ENCODE assay signal across 1 mouse cellular context in the genomic region with DNA sequence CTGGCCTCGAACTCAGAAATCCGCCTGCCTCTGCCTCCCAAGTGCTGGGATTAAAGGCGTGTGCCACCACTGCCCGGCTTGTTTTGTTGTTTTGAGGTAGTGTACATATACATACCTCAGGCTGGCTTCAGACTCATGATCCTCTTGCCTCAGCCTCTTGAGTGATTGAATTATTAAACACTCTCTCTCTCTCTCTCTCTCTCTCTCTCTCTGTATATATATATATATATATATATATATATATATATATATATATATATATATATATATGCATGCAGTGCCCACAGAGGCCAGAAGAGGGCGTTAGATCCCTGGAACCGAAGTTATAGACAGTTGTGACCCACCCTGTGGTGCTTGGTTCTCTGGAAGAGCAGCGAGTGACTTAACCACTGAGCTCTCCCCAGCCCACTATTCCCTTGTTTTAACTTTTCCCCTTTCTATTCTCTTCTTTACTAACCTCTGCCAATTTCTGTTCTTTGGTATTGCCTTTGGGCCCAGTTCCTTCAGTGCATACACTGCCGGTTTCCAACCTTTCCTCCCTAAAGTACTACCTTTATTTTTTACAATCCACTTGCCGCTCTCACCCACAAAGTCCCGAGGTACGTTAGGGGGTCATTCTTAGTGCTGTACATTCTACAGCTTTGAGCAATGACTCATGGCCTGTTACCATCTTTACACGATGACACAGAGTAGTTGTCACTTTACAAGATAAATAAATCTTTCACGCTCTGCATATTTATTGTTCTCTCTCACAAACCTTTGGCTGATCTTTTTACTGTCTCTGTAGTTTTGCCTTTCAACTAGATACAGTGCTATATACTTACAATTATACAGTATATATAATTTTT.
TF ChIP-seq lines count a peak whose summit lies in the region.

No protein-coding gene starts in this region.

TF ChIP-seq in CH12.LX, 34 proteins besides CTCF, POLR2A, EP300 and RAD21 (continued from another document):
- 0 out of 2 replicates have a peak, but pooled peaks have one; percentile 11 for TF ChIP-seq SMC3 (IDR thresholded peaks at IDR 0.05; ENCODE audit: low read depth, low read length)
